Mouse (Mus musculus): ENCODE data around the gene C1d. TPM values are rescaled to one million over a fixed set of nuclear protein-coding genes. Genes with fewer than 3 reads are reported as not detected.
"Not testable (repeated sequence)": the region's sequence is repeated elsewhere in the genome, so short reads cannot be mapped to it uniquely, and the experiment has no call there.

C1d gene
- polyA plus RNA-seq (2015; fragmentation: Nextera tagmentation; extraction: Ambion mirVana): 90.2 and 102 TPM in 2 replicates

GRCm38 (mm10) chr11:17257443-17257842 is at the start of gene C1d:
TSS of gene C1d (plus strand) at chr11:17257579.
- H3K9ac ChIP-seq (ENCODE audit: low read length): peak within 1 kb of the TSS; percentile 92
- 0 out of 2 replicates have a peak, but pooled peaks cover 5% of the 10 kb centered on the region for H3K4me1 ChIP-seq (ENCODE audit: control insufficient read depth, insufficient read depth, low read length)
- H3K9me3 ChIP-seq (replicated peaks; ENCODE audit: control insufficient read depth, low read length): no peaks in the 10 kb centered on the region
- H3K4me3 ChIP-seq (replicated peaks; ENCODE audit: low read length): peak within 1 kb of the TSS; percentile 94
- H3K4me2 ChIP-seq (ENCODE audit: low read depth, low read length): peak within 1 kb of the TSS; percentile 78
- no peaks in the 10 kb centered on the region for H3K36me3 ChIP-seq (ENCODE audit: control insufficient read depth, insufficient read depth, low read length)
- peak within 1 kb of the TSS; percentile 92 for H3K27ac ChIP-seq (ENCODE audit: low read length)
- whole genome bisulfite sequencing: under 1% methylated on average over 33 of the region's 33 CpGs
- no peaks in the 10 kb centered on the region for H3K27me3 ChIP-seq (ENCODE audit: control insufficient read depth, insufficient read depth, low read length)
- ATAC-seq (ENCODE audit: insufficient read depth, low FRiP score): peak; percentile 94

- peak; percentile 98 for ATAC-seq (ENCODE audit: insufficient read depth, low FRiP score)
- H3K4me3 ChIP-seq (replicated peaks; ENCODE audit: low read length): peak within 1 kb of the TSS; percentile 93
- peak within 1 kb of the TSS; percentile 82 for H3K4me2 ChIP-seq (ENCODE audit: low read depth, low read length)
- peaks cover 7% of the 10 kb centered on the region; the same call in 1 of the 2 replicates for H3K36me3 ChIP-seq (ENCODE audit: control insufficient read depth, insufficient read depth, low read length)
- WGBS: under 1% methylated on average over 65 of the region's 65 CpGs
- peak within 1 kb of the TSS; percentile 90 for H3K27ac ChIP-seq (ENCODE audit: low read length)
- H3K9me3 ChIP-seq (replicated peaks; ENCODE audit: control insufficient read depth, low read length): no peaks in the 10 kb centered on the region
- H3K27me3 ChIP-seq (ENCODE audit: control insufficient read depth, insufficient read depth, low read length): no peaks in the 10 kb centered on the region
- H3K9ac ChIP-seq (ENCODE audit: low read length): peak within 1 kb of the TSS; percentile 88
- peaks cover 20% of the 10 kb centered on the region for H3K4me1 ChIP-seq (ENCODE audit: control insufficient read depth, insufficient read depth, low read length)
Observed at GRCm38 (mm10) chr11:17211258-17212140, 45.9 kb upstream of the C1d start, which contains the start of gene Pno1. TSS of gene Pno1 (minus strand) at chr11:17211568.

GRCm38 (mm10) chr11:17212141-17212495 is 45.3 kb upstream of the C1d start:
- peak overlapping the region; percentile 93 for H3K4me3 ChIP-seq (replicated peaks; ENCODE audit: low read length)
- WGBS: under 1% methylated on average over 10 of the region's 10 CpGs
- ATAC-seq (ENCODE audit: insufficient read depth, low FRiP score): no peak
- H3K27me3 ChIP-seq (ENCODE audit: control insufficient read depth, insufficient read depth, low read length): no peaks in the 10 kb centered on the region
- H3K4me1 ChIP-seq (ENCODE audit: control insufficient read depth, insufficient read depth, low read length): peaks cover 20% of the 10 kb centered on the region
- H3K36me3 ChIP-seq (ENCODE audit: control insufficient read depth, insufficient read depth, low read length): peaks cover 7% of the 10 kb centered on the region; the same call in 1 of the 2 replicates
- peak overlapping the region; percentile 90 for H3K27ac ChIP-seq (ENCODE audit: low read length)
- H3K9me3 ChIP-seq (replicated peaks; ENCODE audit: control insufficient read depth, low read length): no peaks in the 10 kb centered on the region
- H3K9ac ChIP-seq (ENCODE audit: low read length): peak overlapping the region; percentile 88
- peak overlapping the region; percentile 82 for H3K4me2 ChIP-seq (ENCODE audit: low read depth, low read length)

GRCm38 (mm10) chr11:17212903-17213509 is 44.4 kb upstream of the C1d start:
- H3K4me1 ChIP-seq (ENCODE audit: control insufficient read depth, insufficient read depth, low read length): peaks cover 20% of the 10 kb centered on the region
- no peak overlapping the region for H3K27ac ChIP-seq (ENCODE audit: low read length)
- H3K9ac ChIP-seq (ENCODE audit: low read length): no peak overlapping the region
- peak overlapping the region; percentile 93 for H3K4me3 ChIP-seq (replicated peaks; ENCODE audit: low read length)
- peak overlapping the region; percentile 82 for H3K4me2 ChIP-seq (ENCODE audit: low read depth, low read length)
- 59% methylated on average over 5 of the region's 5 CpGs for WGBS
- no peaks in the 10 kb centered on the region for H3K9me3 ChIP-seq (replicated peaks; ENCODE audit: control insufficient read depth, low read length)
- H3K36me3 ChIP-seq (ENCODE audit: control insufficient read depth, insufficient read depth, low read length): peaks cover 7% of the 10 kb centered on the region; the same call in 1 of the 2 replicates
- H3K27me3 ChIP-seq (ENCODE audit: control insufficient read depth, insufficient read depth, low read length): no peaks in the 10 kb centered on the region
- no peak for ATAC-seq (ENCODE audit: insufficient read depth, low FRiP score)

GRCm38 (mm10) chr11:17215475-17215874 is 41.9 kb upstream of the C1d start:
- WGBS: 82% methylated on average over 3 of the region's 3 CpGs
- H3K4me2 ChIP-seq (ENCODE audit: low read depth, low read length): no peak overlapping the region
- no peaks in the 10 kb centered on the region for H3K9me3 ChIP-seq (replicated peaks; ENCODE audit: control insufficient read depth, low read length)
- no peaks in the 10 kb centered on the region for H3K36me3 ChIP-seq (ENCODE audit: control insufficient read depth, insufficient read depth, low read length)
- no peak for ATAC-seq (ENCODE audit: insufficient read depth, low FRiP score)
- H3K4me1 ChIP-seq (ENCODE audit: control insufficient read depth, insufficient read depth, low read length): peaks cover 16% of the 10 kb centered on the region
- no peaks in the 10 kb centered on the region for H3K27me3 ChIP-seq (ENCODE audit: control insufficient read depth, insufficient read depth, low read length)
- no peak overlapping the region for H3K27ac ChIP-seq (ENCODE audit: low read length)
- H3K4me3 ChIP-seq (replicated peaks; ENCODE audit: low read length): no peak overlapping the region
- H3K9ac ChIP-seq (ENCODE audit: low read length): no peak overlapping the region

GRCm38 (mm10) chr11:17221126-17221525 is 36.3 kb upstream of the C1d start:
- Histone ChIP-seq H3K4me2 (ENCODE audit: low read depth, low read length) (no peak overlapping the region), H3K27ac (ENCODE audit: low read length) (no peak overlapping the region), H3K9ac (ENCODE audit: low read length) (no peak overlapping the region), H3K27me3 (ENCODE audit: control insufficient read depth, insufficient read depth, low read length) (no peaks in the 10 kb centered on the region), H3K9me3 (replicated peaks; ENCODE audit: control insufficient read depth, low read length) (no peaks in the 10 kb centered on the region), H3K4me3 (replicated peaks; ENCODE audit: low read length) (no peak overlapping the region), H3K4me1 (ENCODE audit: control insufficient read depth, insufficient read depth, low read length) (no peaks in the 10 kb centered on the region), H3K36me3 (ENCODE audit: control insufficient read depth, insufficient read depth, low read length) (no peaks in the 10 kb centered on the region)
- 92% methylated on average over 8 of the region's 8 CpGs for WGBS
- ATAC-seq (ENCODE audit: insufficient read depth, low FRiP score): no peak

- H3K27ac ChIP-seq (ENCODE audit: low read length): no peak overlapping the region
- no peak overlapping the region for H3K4me3 ChIP-seq (replicated peaks; ENCODE audit: low read length)
- H3K4me1 ChIP-seq (ENCODE audit: control insufficient read depth, insufficient read depth, low read length): no peaks in the 10 kb centered on the region
- H3K9me3 ChIP-seq (replicated peaks; ENCODE audit: control insufficient read depth, low read length): no peaks in the 10 kb centered on the region
- no peak for ATAC-seq (ENCODE audit: insufficient read depth, low FRiP score)
- no peaks in the 10 kb centered on the region for H3K27me3 ChIP-seq (ENCODE audit: control insufficient read depth, insufficient read depth, low read length)
- 58% methylated on average over 5 of the region's 5 CpGs for WGBS
- H3K4me2 ChIP-seq (ENCODE audit: low read depth, low read length): no peak overlapping the region
- no peak overlapping the region for H3K9ac ChIP-seq (ENCODE audit: low read length)
- H3K36me3 ChIP-seq (ENCODE audit: control insufficient read depth, insufficient read depth, low read length): no peaks in the 10 kb centered on the region
Observed at GRCm38 (mm10) chr11:17232792-17233191, 24.6 kb upstream of the C1d start.

- Histone ChIP-seq H3K27ac (ENCODE audit: low read length) (no peak overlapping the region), H3K9ac (ENCODE audit: low read length) (no peak overlapping the region), H3K9me3 (replicated peaks; ENCODE audit: control insufficient read depth, low read length) (no peaks in the 10 kb centered on the region), H3K27me3 (ENCODE audit: control insufficient read depth, insufficient read depth, low read length) (no peaks in the 10 kb centered on the region), H3K4me1 (ENCODE audit: control insufficient read depth, insufficient read depth, low read length) (no peaks in the 10 kb centered on the region), H3K36me3 (ENCODE audit: control insufficient read depth, insufficient read depth, low read length) (no peaks in the 10 kb centered on the region), H3K4me3 (replicated peaks; ENCODE audit: low read length) (no peak overlapping the region), H3K4me2 (ENCODE audit: low read depth, low read length) (no peak overlapping the region)
- WGBS: 73% methylated on average over 5 of the region's 5 CpGs
- ATAC-seq (ENCODE audit: insufficient read depth, low FRiP score): no peak
Observed at GRCm38 (mm10) chr11:17236449-17237037, 20.8 kb upstream of the C1d start.

- H3K4me2 ChIP-seq (ENCODE audit: low read depth, low read length); ATAC-seq (ENCODE audit: insufficient read depth, low FRiP score); H3K27ac ChIP-seq (ENCODE audit: low read length); H3K4me3 ChIP-seq (replicated peaks; ENCODE audit: low read length); H3K4me1 ChIP-seq (ENCODE audit: control insufficient read depth, insufficient read depth, low read length); H3K36me3 ChIP-seq (ENCODE audit: control insufficient read depth, insufficient read depth, low read length); H3K27me3 ChIP-seq (ENCODE audit: control insufficient read depth, insufficient read depth, low read length); H3K9me3 ChIP-seq (replicated peaks; ENCODE audit: control insufficient read depth, low read length); H3K9ac ChIP-seq (ENCODE audit: low read length): not testable (repeated sequence)
- 89% methylated on average over 5 of the region's 5 CpGs for whole genome bisulfite sequencing
Observed at GRCm38 (mm10) chr11:17238598-17238997, 18.8 kb upstream of the C1d start.
